Mouse (Mus musculus) heart, embryonic 15.5 days (tissue): ENCODE measurements around the gene D13Ertd608e. TPM values are rescaled to one million over a fixed set of nuclear protein-coding genes. Genes with fewer than 3 reads are reported as not detected.
"Not testable (repeated sequence)": the region's sequence is repeated elsewhere in the genome, so short reads cannot be mapped to it uniquely, and the experiment has no call there.

ENCODE experiments used
- ATAC-seq: fragments of 200-750 bp; cut with Nextera tagmentation; replicated peaks from 2 replicates; pipeline ENCODE4 v1.8.0; 2017; ENCODE audit warnings: low read depth, moderate TSS enrichment; ENCODE audit not compliant: insufficient number of reproducible peaks, insufficient read depth, low FRiP score
- H3K27ac ChIP-seq: fragments of 300-500 bp; sonication (generic); 2 replicates; pipeline ENCODE4 v1.5.1; 2015; ENCODE audit warnings: mild to moderate bottlenecking, inconsistent platforms
- H3K27me3 ChIP-seq: fragments of 300-500 bp; sonication (generic); 2 replicates; pipeline ENCODE4 v1.6.1; 2015; ENCODE audit warnings: inconsistent platforms
- H3K36me3 ChIP-seq: fragments of 300-500 bp; sonication (generic); 2 replicates; pipeline ENCODE4 v1.6.1; 2015; ENCODE audit warnings: mild to moderate bottlenecking, inconsistent platforms
- H3K4me1 ChIP-seq: fragments of 300-500 bp; sonication (generic); replicated peaks from 2 replicates; pipeline ENCODE4 v1.6.1; 2015; ENCODE audit warnings: inconsistent platforms
- H3K4me2 ChIP-seq: fragments of 300-500 bp; sonication (generic); 2 replicates; pipeline ENCODE4 v1.6.1; 2015; ENCODE audit warnings: inconsistent platforms, mild to moderate bottlenecking, moderate library complexity
- H3K4me3 ChIP-seq: fragments of 300-500 bp; sonication (generic); 2 replicates; pipeline ENCODE4 v1.5.1; 2015; ENCODE audit warnings: mild to moderate bottlenecking, inconsistent platforms
- H3K9ac ChIP-seq: fragments of 300-500 bp; sonication (generic); 2 replicates; pipeline ENCODE4 v1.6.1; 2015; ENCODE audit warnings: mild to moderate bottlenecking, inconsistent platforms
- H3K9me3 ChIP-seq: fragments of 300-500 bp; sonication (generic); replicated peaks from 2 replicates; pipeline ENCODE4 v1.6.1; 2016; ENCODE audit warnings: inconsistent platforms
- WGBS: fragments of 180-500 bp; shearing (Covaris S2); methylation state at CpG from one replicate; pipeline ENCODE4 v1.1.7; 2015; ENCODE audit warnings: mixed read lengths; 5-methylcytosine and 5-hydroxymethylcytosine counted together
- polyA plus RNA-seq: library from polyadenylated mRNA; unstranded; fragments of >200 nt; fragmentation: Nextera tagmentation; extraction: Ambion mirVana; gene quantifications from 2 replicates; pipeline ENCODE4 v1.2.1, GENCODE M21; 2015

Gene D13Ertd608e
- polyA plus RNA-seq, 1 experiment from 2014 or later: not detected

- not testable (repeated sequence) for H3K4me3 ChIP-seq, ATAC-seq, H3K36me3 ChIP-seq, H3K9me3 ChIP-seq, H3K27me3 ChIP-seq, H3K27ac ChIP-seq, H3K9ac ChIP-seq, H3K4me1 ChIP-seq, H3K4me2 ChIP-seq
Observed at GRCm38 (mm10) chr13:119830116-119830515, 5.7 kb upstream of the D13Ertd608e start, which contains the start of gene AF067063. Gene AF067063 (minus strand): TSS chr13:119830216.

GRCm38 (mm10) chr13:119836324-119836811 lies 562 bp downstream of the D13Ertd608e start:
- not testable (repeated sequence) for H3K27ac ChIP-seq, H3K9ac ChIP-seq, H3K4me1 ChIP-seq, H3K36me3 ChIP-seq, H3K9me3 ChIP-seq
- peak overlapping the region; percentile 35 for H3K4me3 ChIP-seq
- H3K4me2 ChIP-seq: peak overlapping the region; percentile 55
- peak; percentile 56; the same call in 1 of the 2 replicates for ATAC-seq
- WGBS: 10% methylated on average over 23 of the region's 23 CpGs
- H3K27me3 ChIP-seq: peaks cover 17% of the 10 kb centered on the region

- H3K36me3 ChIP-seq, H3K4me2 ChIP-seq, H3K4me3 ChIP-seq, ATAC-seq, H3K9me3 ChIP-seq, H3K9ac ChIP-seq, H3K27ac ChIP-seq, H3K4me1 ChIP-seq: not testable (repeated sequence)
- 8% methylated on average over 14 of the region's 23 CpGs for WGBS
- peaks cover 17% of the 10 kb centered on the region for H3K27me3 ChIP-seq
Observed at GRCm38 (mm10) chr13:119837719-119838337, 2.0 kb downstream of the D13Ertd608e start.

- ATAC-seq: not testable (repeated sequence)
- WGBS: 14% methylated on average over 6 of the region's 6 CpGs
Observed at GRCm38 (mm10) chr13:119839982-119840381, 4.2 kb downstream of the D13Ertd608e start.

GRCm38 (mm10) chr13:119862399-119862798 lies 26.6 kb downstream of the D13Ertd608e start:
- not testable (repeated sequence) for H3K27ac ChIP-seq, H3K4me2 ChIP-seq, H3K4me3 ChIP-seq, H3K27me3 ChIP-seq, H3K4me1 ChIP-seq, H3K36me3 ChIP-seq, H3K9ac ChIP-seq, H3K9me3 ChIP-seq, ATAC-seq
- WGBS: no CpG with 5 or more reads among the region's 6 CpGs

More at GRCm38 (mm10) chr13:119839982-119840381, 4.2 kb downstream of the D13Ertd608e start:
- not testable (repeated sequence) for H3K9ac ChIP-seq, H3K36me3 ChIP-seq, H3K4me1 ChIP-seq, H3K9me3 ChIP-seq, H3K27ac ChIP-seq, H3K4me2 ChIP-seq, H3K4me3 ChIP-seq
- H3K27me3 ChIP-seq: peaks cover 17% of the 10 kb centered on the region

- WGBS: 62% methylated on average over 6 of the region's 7 CpGs
- H3K9me3 ChIP-seq, H3K4me3 ChIP-seq, H3K36me3 ChIP-seq, ATAC-seq, H3K27ac ChIP-seq, H3K27me3 ChIP-seq, H3K9ac ChIP-seq, H3K4me1 ChIP-seq, H3K4me2 ChIP-seq: not testable (repeated sequence)
Observed at GRCm38 (mm10) chr13:119864395-119864999, 28.7 kb downstream of the D13Ertd608e start.

- not testable (repeated sequence) for ATAC-seq, H3K9me3 ChIP-seq, H3K4me3 ChIP-seq, H3K9ac ChIP-seq, H3K27ac ChIP-seq, H3K4me1 ChIP-seq, H3K27me3 ChIP-seq, H3K36me3 ChIP-seq, H3K4me2 ChIP-seq
- WGBS: 52% methylated on average over 4 of the region's 4 CpGs
Observed at GRCm38 (mm10) chr13:119886896-119887295, 51.1 kb downstream of the D13Ertd608e start.

GRCm38 (mm10) chr13:119894685-119895084 lies 58.9 kb downstream of the D13Ertd608e start, which contains the start of gene Tcstv1:
Gene Tcstv1 (minus strand): TSS chr13:119894785.
- ATAC-seq, H3K27me3 ChIP-seq, H3K9me3 ChIP-seq, H3K27ac ChIP-seq, H3K4me3 ChIP-seq, H3K4me1 ChIP-seq, H3K9ac ChIP-seq, H3K4me2 ChIP-seq, H3K36me3 ChIP-seq: not testable (repeated sequence)
- 69% methylated on average over 3 of the region's 3 CpGs for WGBS

Other genes starting within 250 kb of the D13Ertd608e start
- gene Ccl28, start 212.2 kb upstream of the D13Ertd608e start, polyA plus RNA-seq: not detected in 2 replicates
- gene Hmgcs1, start 145.6 kb upstream of the D13Ertd608e start, polyA plus RNA-seq: 69.9 and 86.4 TPM in 2 replicates
- 0.72 and 0.77 TPM in 2 replicates for gene Nim1k, start 80.1 kb upstream of the D13Ertd608e start, polyA plus RNA-seq
- gene Zfp131, start 45.1 kb upstream of the D13Ertd608e start, polyA plus RNA-seq: 21.6 and 22.7 TPM in 2 replicates
- gene AF067063, start 5.8 kb upstream of the D13Ertd608e start, polyA plus RNA-seq: not detected in 2 replicates
- gene Tcstv1, start 58.8 kb downstream of the D13Ertd608e start, polyA plus RNA-seq: not detected in 2 replicates
- gene Gm21761, start 93.3 kb downstream of the D13Ertd608e start, polyA plus RNA-seq: not detected in 2 replicates
- not detected in 2 replicates for gene B020031M17Rik, start 114.8 kb downstream of the D13Ertd608e start, polyA plus RNA-seq
- gene Gm36079, start 191.0 kb downstream of the D13Ertd608e start, polyA plus RNA-seq: not detected in 2 replicates
- not detected in 2 replicates for gene Gm21188, start 216.2 kb downstream of the D13Ertd608e start, polyA plus RNA-seq